Mouse (Mus musculus): Measurements from ENCODE around the gene Ssc5d. TPM values are rescaled to one million over a fixed set of nuclear protein-coding genes. Genes with fewer than 3 reads are reported as not detected.
A peak's percentile ranks its signal among the peaks of the same experiment; 100 is the strongest.

Ssc5d gene
- polyA plus RNA-seq, 1 experiment, result 4.5 TPM

DNA sequence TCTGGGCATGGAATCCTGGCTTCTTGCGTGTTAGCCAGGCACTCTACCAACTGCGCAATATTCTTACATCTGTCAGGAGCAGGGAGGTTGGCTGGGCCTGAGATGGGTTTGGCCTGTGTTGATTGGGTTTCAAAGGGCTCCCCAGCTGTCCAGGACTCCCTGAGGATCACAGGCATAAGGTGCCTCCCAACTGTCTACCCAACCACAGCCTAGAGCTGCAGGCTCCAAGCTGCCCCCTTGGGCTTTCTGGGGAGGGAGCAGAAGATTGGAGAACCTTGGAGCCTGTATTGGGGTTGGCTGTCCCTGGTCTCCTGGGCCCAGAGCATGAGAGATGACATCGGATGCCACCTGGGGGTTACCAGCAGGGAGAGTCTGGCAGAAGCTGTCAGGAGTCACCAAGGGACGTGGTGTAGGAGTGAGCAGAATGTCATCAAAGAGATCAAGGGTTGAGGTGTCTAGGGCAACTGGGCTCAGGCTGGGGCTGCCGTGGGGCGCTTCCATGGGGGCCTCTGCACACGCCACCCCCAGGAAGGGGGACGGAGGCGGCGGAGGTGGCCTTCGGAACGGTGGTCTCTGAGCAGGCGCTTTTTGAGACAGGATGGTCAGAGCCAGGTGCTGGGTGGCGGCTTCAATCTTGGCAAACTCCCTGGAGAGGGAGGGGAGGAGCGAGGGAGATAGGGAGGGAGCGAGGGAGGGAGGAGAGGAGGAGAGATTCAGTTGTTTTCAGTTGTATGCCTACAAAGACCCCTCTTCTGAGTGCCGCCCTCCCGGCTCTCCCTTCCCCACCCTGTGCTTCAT, 26.5 kb upstream of the Ssc5d start:
- Histone ChIP-seq H3K27ac (ENCODE audit: insufficient read depth, low read depth, low read length) (no peak overlapping the region), H3K4me1 (ENCODE audit: control insufficient read depth, insufficient read depth, insufficient read length, low read length) (no peaks in the 10 kb centered on the region), H3K36me3 (ENCODE audit: control insufficient read depth, insufficient read depth, low read length) (no peaks in the 10 kb centered on the region), H3K4me3 (ENCODE audit: low read depth, low read length) (peak overlapping the region; percentile 34), H3K27me3 (ENCODE audit: control insufficient read depth, insufficient read depth, low read length) (no peaks in the 10 kb centered on the region)
- TF ChIP-seq POLR2A (IDR thresholded peaks at IDR 0.05; ENCODE audit: low read depth, low read length) (no peak), CTCF (IDR thresholded peaks at IDR 0.05; ENCODE audit: extremely low read depth, insufficient read length, insufficient replicate concordance, low read depth, low read length) (no peak)
- 26% methylated on average over 18 of the region's 18 CpGs for WGBS

DNA sequence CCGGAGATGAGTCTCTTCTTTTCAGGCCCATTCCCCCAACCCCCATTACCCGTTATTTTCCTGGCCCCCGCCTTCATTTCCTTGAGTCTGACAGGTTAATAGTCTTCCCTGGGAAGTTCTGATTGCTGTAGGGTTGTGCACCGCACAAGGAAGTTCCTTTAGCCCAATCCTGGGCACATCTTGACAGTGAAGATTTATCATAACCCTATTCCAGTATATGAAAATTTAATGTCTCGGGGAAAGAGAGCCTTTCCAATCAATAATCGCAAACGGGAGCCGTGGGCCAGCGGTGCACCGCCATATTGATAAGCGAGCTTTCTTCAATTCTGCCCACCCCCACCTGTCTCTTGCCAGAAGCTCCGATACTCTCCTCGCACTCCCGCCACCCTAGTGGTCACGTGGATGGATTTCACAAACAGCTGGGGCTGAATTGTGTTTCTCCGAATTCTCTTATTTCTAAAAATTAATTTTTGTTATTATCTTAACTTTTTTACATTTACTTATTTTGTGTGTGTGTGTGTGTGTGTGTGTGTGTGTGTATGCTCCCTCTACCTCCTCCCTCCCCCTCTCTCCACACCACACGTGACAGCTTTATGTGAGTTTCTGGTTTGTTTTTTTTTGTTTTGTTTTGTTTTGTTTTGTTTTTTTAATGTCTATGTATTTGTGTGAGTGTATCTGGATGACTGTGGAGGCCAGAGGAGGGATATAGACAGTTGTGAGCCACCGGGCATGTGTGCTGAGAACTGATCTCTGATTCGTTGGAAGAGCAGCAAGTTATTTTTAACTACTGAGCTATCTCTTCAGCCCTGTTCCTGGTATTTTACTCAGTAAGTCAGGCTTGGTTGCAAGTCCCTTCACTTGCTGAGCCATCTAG, 25.7 kb upstream of the Ssc5d start:
- WGBS, result 3% methylated on average over 19 of the region's 19 CpGs
- Histone ChIP-seq H3K4me1 (ENCODE audit: control insufficient read depth, insufficient read depth, insufficient read length, low read length) (no peaks in the 10 kb centered on the region), H3K36me3 (ENCODE audit: control insufficient read depth, insufficient read depth, low read length) (no peaks in the 10 kb centered on the region), H3K4me3 (ENCODE audit: low read depth, low read length) (peak overlapping the region; percentile 34), H3K27ac (ENCODE audit: insufficient read depth, low read depth, low read length) (no peak overlapping the region), H3K27me3 (ENCODE audit: control insufficient read depth, insufficient read depth, low read length) (no peaks in the 10 kb centered on the region)
- TF ChIP-seq CTCF (IDR thresholded peaks at IDR 0.05; ENCODE audit: extremely low read depth, insufficient read length, insufficient replicate concordance, low read depth, low read length), result no peak
- TF ChIP-seq POLR2A (IDR thresholded peaks at IDR 0.05; ENCODE audit: low read depth, low read length), result no peak

DNA sequence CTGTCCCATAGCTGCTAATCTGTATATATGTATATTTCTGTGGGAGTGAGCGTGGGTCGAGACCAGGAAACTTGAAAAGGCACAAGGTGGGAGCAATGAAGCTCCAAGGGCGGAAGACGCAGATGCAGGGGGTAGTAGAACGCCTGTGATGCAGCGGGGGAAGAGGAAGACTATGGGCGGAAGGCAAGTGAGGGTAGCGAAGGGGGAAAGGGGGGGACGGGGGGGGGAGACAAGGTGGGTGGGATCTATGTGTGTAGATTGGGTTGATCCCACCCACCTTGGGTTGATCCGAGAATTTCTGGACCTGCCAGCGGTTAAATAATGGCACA, 25.1 kb upstream of the Ssc5d start:
- WGBS, result 59% methylated on average over 11 of the region's 11 CpGs

DNA sequence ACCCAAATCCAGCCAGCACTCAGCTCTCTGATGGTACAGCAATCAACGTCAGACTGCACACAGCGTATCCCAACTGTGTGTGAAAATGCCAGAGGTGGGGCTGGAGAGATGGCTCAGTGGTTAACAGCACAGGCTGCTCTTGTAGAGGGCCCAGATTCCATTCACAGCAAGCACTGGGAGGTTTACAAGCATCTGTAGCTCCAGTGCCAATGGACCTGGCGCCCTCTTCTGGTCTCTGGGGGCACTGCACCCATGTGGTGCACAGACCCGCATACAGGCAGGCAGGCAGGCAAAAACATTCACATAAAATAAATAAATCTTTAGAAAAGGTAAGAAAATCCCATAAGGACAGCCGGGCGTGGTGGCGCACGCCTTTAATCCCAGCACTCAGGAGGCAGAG, 24.4 kb upstream of the Ssc5d start:
- Histone ChIP-seq H3K4me3 (ENCODE audit: low read depth, low read length) (no peak overlapping the region), H3K4me1 (ENCODE audit: control insufficient read depth, insufficient read depth, insufficient read length, low read length) (no peaks in the 10 kb centered on the region), H3K27me3 (ENCODE audit: control insufficient read depth, insufficient read depth, low read length) (no peaks in the 10 kb centered on the region), H3K27ac (ENCODE audit: insufficient read depth, low read depth, low read length) (no peak overlapping the region), H3K36me3 (ENCODE audit: control insufficient read depth, insufficient read depth, low read length) (no peaks in the 10 kb centered on the region)
- 64% methylated on average over 8 of the region's 8 CpGs for WGBS
- TF ChIP-seq POLR2A (IDR thresholded peaks at IDR 0.05; ENCODE audit: low read depth, low read length), result no peak
- peak; percentile 57; the same call in 1 of the 2 replicates for TF ChIP-seq CTCF (IDR thresholded peaks at IDR 0.05; ENCODE audit: extremely low read depth, insufficient read length, insufficient replicate concordance, low read depth, low read length)

More for the DNA sequence above, 25.1 kb upstream of the Ssc5d start:
- Histone ChIP-seq H3K36me3 (ENCODE audit: control insufficient read depth, insufficient read depth, low read length) (no peaks in the 10 kb centered on the region), H3K4me3 (ENCODE audit: low read depth, low read length) (peak overlapping the region; percentile 24; the same call in 1 of the 2 replicates), H3K27me3 (ENCODE audit: control insufficient read depth, insufficient read depth, low read length) (no peaks in the 10 kb centered on the region), H3K4me1 (ENCODE audit: control insufficient read depth, insufficient read depth, insufficient read length, low read length) (no peaks in the 10 kb centered on the region), H3K27ac (ENCODE audit: insufficient read depth, low read depth, low read length) (no peak overlapping the region)
- no peak for TF ChIP-seq CTCF (IDR thresholded peaks at IDR 0.05; ENCODE audit: extremely low read depth, insufficient read length, insufficient replicate concordance, low read depth, low read length)
- TF ChIP-seq POLR2A (IDR thresholded peaks at IDR 0.05; ENCODE audit: low read depth, low read length), result no peak

GRCm38 (mm10) chr7:4902404-4902803, 23.2 kb upstream of the Ssc5d start:
- TF ChIP-seq CTCF (IDR thresholded peaks at IDR 0.05; ENCODE audit: extremely low read depth, insufficient read length, insufficient replicate concordance, low read depth, low read length), result no peak
- no peak for TF ChIP-seq POLR2A (IDR thresholded peaks at IDR 0.05; ENCODE audit: low read depth, low read length)
- H3K36me3 ChIP-seq (ENCODE audit: control insufficient read depth, insufficient read depth, low read length), result no peaks in the 10 kb centered on the region

GRCm38 (mm10) chr7:4906466-4906950, 19.1 kb upstream of the Ssc5d start, which contains the start of gene Gm36210:
Gene Gm36210, minus strand, starts transcription at chr7:4906516.
- Histone ChIP-seq H3K27me3 (ENCODE audit: control insufficient read depth, insufficient read depth, low read length) (no peaks in the 10 kb centered on the region), H3K27ac (ENCODE audit: insufficient read depth, low read depth, low read length) (no peak within 1 kb of the TSS), H3K4me3 (ENCODE audit: low read depth, low read length) (no peak within 1 kb of the TSS), H3K4me1 (ENCODE audit: control insufficient read depth, insufficient read depth, insufficient read length, low read length) (no peaks in the 10 kb centered on the region), H3K36me3 (ENCODE audit: control insufficient read depth, insufficient read depth, low read length) (no peaks in the 10 kb centered on the region)
- WGBS, result 77% methylated on average over 10 of the region's 10 CpGs
- TF ChIP-seq POLR2A (IDR thresholded peaks at IDR 0.05; ENCODE audit: low read depth, low read length) (no peak), CTCF (IDR thresholded peaks at IDR 0.05; ENCODE audit: extremely low read depth, insufficient read length, insufficient replicate concordance, low read depth, low read length) (no peak)

More at GRCm38 (mm10) chr7:4902404-4902803, 23.2 kb upstream of the Ssc5d start:
- no peaks in the 10 kb centered on the region for H3K27me3 ChIP-seq (ENCODE audit: control insufficient read depth, insufficient read depth, low read length)
- H3K27ac ChIP-seq (ENCODE audit: insufficient read depth, low read depth, low read length), result no peak overlapping the region
- no peaks in the 10 kb centered on the region for H3K4me1 ChIP-seq (ENCODE audit: control insufficient read depth, insufficient read depth, insufficient read length, low read length)
- WGBS, result 68% methylated on average over 9 of the region's 9 CpGs
- no peak overlapping the region for H3K4me3 ChIP-seq (ENCODE audit: low read depth, low read length)

GRCm38 (mm10) chr7:4911561-4911960, 14.0 kb upstream of the Ssc5d start:
- H3K4me1 ChIP-seq (ENCODE audit: control insufficient read depth, insufficient read depth, insufficient read length, low read length), result peaks cover 7% of the 10 kb centered on the region
- no peak overlapping the region for H3K4me3 ChIP-seq (ENCODE audit: low read depth, low read length)
- no peak overlapping the region for H3K27ac ChIP-seq (ENCODE audit: insufficient read depth, low read depth, low read length)
- H3K36me3 ChIP-seq (ENCODE audit: control insufficient read depth, insufficient read depth, low read length), result no peaks in the 10 kb centered on the region
- H3K27me3 ChIP-seq (ENCODE audit: control insufficient read depth, insufficient read depth, low read length), result no peaks in the 10 kb centered on the region
- 46% methylated on average over 9 of the region's 9 CpGs for WGBS
- TF ChIP-seq CTCF (IDR thresholded peaks at IDR 0.05; ENCODE audit: extremely low read depth, insufficient read length, insufficient replicate concordance, low read depth, low read length) (peak; percentile 61; the same call in 1 of the 2 replicates), POLR2A (IDR thresholded peaks at IDR 0.05; ENCODE audit: low read depth, low read length) (no peak)

Measured in small intestine, adult 2 months (tissue).